Mouse (Mus musculus): ENCODE results near the gene Arhgef26. TPM values are rescaled to one million over a fixed set of nuclear protein-coding genes. Genes with fewer than 3 reads are reported as not detected.

The Arhgef26 gene
- total RNA-seq, 2 experiments from 2014 or later = not detected

DNA sequence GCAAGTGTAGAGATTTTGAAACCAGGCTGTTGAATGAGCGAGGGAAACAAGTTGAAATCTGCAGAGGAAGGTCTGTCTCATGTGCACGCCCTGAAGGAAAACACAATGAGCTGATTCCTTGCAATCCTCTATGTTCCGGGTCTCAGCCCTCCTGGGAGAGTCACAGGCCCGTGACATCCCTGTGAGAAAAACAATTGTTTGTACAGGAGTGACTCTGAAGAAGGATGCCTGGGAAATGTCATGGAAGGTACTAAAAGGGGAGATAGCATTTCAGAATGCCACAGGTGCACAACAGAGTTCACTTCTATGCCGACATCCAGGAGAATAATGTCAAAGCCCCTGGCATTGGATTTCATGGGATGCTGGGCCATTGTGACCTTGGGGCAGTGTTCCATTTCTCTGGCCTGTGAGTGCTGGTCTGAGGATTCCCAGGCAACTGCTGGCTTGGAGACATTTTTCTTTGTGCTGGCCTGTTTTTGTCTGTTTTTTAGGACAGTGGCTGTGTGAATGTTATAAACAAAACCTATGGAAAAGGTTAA, 102.4 kb downstream of the Arhgef26 start:
- ATAC-seq (replicated peaks; ENCODE audit: low FRiP score, poor library complexity, severe bottlenecking) = no peak

DNA sequence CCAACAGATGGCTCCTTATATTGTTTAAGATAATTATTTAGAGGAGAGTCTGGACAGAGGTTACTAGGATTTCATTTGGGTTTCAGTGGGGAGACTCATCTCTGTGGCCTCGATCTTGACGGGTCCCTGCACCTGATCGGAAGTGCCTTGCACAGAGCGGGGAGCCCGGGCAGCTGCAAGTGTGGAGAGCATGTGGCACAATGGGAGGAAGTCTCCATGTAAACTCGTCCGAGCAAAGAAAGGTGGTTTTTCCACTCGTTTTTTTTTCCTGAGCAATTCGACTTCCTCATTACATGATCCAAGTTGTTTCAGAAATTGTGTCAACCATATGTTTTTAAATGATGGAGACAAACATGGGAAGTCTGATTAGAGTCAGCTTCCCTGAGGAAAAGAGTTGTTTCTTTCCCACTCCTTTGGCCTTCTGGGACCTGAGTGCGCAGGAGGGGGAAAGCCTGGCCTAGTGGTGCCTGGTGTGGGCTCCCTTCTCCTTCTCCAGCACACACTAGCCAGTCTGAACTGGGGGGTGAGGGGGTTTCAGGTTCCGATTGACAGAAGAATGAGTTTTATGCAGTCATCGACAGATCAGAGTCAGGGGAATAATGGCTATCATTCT, 105.5 kb downstream of the Arhgef26 start:
- ATAC-seq (replicated peaks; ENCODE audit: low FRiP score, poor library complexity, severe bottlenecking) = no peak

DNA sequence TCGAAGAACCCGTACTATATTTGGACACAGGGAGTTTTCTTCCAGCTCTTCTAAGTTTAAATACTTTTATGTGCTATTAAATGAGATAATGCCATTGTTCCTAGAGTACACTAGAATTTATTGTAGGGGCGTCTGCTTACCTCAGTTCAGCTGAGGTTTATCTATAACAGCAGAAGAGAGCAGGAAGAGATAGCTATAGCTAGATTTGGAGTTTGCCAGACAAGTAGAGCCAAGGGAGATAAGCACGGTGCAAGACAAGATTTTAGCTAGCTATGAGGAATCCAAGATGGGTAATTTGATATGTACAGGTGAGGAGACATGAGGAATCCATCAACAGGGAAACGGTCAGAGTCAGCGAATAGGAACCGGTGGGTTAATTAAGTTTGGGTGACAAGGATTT, 108.1 kb downstream of the Arhgef26 start:
- no peak for ATAC-seq (replicated peaks; ENCODE audit: low FRiP score, poor library complexity, severe bottlenecking)

DNA sequence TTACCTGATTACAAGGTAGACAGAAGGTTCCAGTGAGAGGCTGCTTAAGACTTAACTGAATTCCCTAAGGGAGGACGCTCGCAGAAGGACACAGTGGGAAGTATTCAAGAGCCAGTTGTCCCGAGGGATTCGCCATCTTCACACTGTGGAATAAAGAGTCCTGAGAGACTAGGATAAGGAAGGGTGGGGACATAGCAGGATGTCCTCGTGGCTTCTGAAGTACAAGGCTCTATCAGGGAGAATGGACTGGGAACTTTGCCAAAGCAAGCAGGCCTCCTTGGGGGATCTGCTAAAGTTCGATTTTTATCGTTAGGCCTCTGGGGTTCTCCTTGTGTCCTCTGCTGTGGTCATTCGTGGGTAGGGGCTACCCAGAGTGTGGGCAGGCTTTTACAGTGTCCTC, 109.0 kb downstream of the Arhgef26 start:
- no peak for ATAC-seq (replicated peaks; ENCODE audit: low FRiP score, poor library complexity, severe bottlenecking)

DNA sequence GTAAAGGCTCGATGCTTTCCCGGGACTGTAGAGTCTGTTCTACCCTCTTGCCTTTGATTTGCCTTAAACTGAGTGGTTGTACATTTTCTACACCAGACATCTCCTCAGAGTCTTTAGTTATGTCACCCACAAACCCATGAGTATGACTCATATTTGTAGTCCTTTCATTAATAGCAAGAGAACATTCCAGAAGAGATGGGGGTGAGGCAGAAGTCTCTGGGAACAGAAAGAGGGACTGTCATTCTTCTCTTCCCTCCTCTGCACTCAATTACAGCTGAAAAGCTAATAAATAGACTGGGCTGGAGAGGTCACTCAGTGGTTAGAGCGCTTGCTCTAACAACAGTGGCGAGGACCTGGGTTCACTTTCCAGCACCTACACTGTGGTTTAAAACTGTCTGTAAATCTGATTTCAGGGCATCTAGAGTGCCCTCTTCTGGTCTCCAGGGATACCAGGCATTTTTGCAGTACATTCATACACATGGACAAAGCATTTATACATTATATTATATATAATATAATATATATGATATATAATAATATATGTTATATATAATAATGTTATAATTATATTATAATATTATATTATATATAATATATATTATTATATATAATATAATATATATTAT, 111.8 kb downstream of the Arhgef26 start:
- ATAC-seq (replicated peaks; ENCODE audit: low FRiP score, poor library complexity, severe bottlenecking) = no peak

DNA sequence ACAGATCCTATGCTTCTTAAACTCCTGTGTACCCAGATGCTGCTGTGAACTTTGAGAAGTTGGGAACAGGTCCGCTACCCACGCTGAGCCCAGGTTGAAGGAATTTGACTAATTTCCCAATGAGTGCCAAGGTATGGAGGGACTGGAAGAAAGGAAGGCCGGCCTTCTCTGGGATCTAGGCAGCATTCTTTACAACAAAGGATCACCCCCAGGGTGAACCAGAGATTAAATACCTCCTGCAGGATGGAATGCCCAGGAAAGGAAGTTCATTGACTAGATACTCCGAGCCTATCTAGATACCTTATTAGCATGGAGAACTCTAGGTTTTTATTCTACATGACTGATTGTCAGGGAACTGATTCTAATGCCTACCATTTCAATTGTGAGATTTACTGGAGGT, 114.8 kb downstream of the Arhgef26 start:
- ATAC-seq (replicated peaks; ENCODE audit: low FRiP score, poor library complexity, severe bottlenecking) = no peak

DNA sequence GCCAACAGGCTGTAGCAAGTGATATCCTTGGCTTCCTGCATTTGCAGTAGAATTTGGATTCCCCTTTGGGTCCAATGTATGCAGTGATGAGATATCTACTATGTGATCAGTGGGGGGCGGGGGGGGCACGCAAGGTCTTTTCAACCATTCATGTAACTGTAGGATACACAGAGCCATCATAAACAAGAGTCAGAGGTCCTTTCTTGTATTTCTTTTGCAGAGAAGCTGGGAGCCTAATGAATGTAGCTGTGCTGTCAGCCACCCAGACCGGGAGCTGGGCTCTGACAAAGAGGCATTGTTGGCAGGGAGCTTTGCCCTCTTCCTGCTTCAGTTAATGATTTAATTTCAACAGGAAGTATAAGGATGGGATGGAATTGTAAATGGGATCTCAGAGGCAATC, 116.0 kb downstream of the Arhgef26 start:
- no peak for ATAC-seq (replicated peaks; ENCODE audit: low FRiP score, poor library complexity, severe bottlenecking)

DNA sequence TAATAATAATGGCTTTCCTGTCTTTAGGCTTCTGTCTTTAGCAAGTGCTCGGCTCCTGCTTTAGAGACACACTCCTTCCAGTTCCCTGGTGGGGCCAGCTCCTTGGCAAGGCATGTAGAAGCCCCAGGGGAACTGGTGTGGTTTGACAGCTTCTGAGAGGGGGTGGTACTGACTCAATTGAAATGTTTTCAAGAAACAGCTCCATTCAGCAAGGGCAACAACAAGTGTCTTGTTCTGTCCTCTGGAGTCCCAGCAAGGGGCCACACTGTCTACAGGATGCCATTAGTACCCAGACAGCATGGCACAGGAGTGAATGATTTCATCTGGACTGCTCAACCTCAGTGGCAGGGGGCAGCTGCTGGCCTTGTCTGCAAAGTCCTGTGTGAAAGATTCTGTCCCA, 117.7 kb downstream of the Arhgef26 start:
- ATAC-seq (replicated peaks; ENCODE audit: low FRiP score, poor library complexity, severe bottlenecking) = no peak

DNA sequence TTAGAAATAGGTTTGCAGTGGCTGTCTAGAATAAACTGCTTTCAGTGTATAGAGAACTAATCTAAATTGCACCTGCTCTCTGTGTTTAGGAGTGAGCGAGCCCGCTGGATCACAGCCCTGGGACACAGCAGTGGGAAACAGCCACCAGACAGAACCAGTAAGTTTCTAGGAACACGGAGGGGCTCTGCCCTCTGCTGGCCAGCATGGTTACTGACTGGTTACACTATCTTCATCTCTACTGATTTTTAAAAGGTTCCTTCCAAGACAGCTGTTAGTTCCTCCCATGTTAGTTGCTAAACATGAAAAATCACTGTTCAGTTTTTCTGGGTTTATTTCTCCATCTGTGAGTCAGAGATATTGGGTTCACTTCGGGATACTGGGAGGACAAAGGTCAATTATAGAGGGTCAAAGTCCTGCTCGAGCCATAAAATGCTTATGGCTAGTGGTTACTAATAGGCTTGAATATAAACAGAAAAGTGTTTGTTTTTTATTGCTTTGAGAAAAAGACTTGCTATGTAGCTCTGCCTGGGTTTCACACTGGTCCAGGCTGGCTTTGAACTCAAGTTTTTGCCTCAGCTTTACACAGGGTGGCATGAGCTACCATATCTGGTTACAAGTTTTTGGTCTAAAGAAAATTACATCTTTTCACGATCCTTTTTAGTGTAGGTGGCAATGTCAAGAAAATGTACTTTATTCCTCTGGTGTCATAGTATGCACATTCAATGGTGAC, 120.3 kb downstream of the Arhgef26 start:
- no peak for ATAC-seq (replicated peaks; ENCODE audit: low FRiP score, poor library complexity, severe bottlenecking)

DNA sequence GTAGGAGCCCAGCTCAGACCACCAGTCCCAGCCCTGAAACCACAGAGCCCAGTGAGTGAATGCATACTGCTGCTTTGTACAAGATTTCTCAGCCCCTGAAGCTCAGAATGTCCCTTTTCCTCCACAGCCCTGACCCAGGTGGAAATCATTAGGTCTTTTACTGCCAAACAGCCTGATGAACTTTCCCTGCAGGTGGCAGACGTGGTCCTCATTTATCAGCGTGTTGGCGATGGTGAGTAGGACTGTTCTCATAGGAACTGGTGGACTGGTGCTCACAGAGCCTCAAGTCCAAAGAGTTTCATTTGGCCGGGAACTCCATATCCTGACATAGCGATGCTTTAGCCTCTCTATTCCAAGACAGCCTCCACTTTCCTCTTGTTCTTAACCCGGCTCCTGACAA, 121.3 kb downstream of the Arhgef26 start:
- no peak for ATAC-seq (replicated peaks; ENCODE audit: low FRiP score, poor library complexity, severe bottlenecking)

DNA sequence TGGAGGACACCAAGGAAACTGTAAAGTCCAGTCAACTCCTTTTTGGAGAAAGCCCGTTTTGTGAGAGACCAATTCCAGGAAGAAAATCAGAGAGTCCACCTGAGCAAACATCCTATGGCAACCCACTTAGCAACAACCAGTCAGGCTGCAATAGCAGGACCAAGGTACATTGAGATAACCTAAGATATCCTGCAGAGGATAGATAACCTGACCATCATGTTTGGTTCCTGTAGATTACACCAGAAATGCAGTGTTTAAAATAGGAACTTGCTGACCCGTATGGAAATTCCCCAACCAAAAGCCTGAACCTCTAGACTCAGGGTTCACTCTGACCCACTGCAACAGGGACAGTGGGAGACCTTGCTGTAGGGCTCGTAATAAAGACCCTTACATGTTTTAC, 126.1 kb downstream of the Arhgef26 start:
- ATAC-seq (replicated peaks; ENCODE audit: low FRiP score, poor library complexity, severe bottlenecking) = no peak

DNA sequence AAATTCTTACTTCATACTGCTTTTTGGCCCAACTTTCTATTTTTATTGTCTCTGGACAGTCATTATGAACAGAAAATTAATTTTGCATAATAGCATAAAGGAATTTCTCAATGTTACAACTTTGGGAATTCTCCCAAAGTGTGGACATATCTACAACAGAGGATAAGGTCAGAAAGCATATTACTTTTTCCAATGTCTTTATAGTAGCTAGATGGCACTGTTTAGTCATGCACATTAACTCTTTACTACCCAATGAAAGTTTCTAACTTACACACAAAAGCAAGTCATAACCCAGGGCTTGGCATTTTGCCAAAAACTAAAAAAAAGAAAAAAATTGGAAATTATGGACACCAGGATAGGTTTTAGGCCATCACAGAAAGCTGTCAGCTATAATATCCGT, 132.0 kb downstream of the Arhgef26 start:
- ATAC-seq (replicated peaks; ENCODE audit: low FRiP score, poor library complexity, severe bottlenecking) = no peak

DNA sequence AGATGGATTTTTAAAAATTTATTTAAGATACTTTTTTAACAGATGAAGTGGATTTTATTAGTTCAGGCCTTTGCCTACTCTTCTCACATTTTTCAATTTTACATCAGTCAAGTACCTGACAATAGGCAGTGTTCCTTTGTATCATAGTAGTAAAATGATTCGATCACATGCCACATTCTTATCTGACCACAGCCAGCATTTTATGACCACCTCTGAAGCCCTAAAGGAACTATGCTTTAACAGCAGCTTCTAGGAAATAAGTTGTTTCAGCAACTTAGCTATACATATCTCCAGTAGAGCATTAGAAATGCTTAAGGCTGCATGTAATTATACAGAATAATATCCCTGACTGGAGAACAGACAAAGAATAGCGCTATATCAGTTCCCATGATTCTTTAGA, 146.2 kb downstream of the Arhgef26 start:
- ATAC-seq (replicated peaks; ENCODE audit: low FRiP score, poor library complexity, severe bottlenecking) = no peak

DNA sequence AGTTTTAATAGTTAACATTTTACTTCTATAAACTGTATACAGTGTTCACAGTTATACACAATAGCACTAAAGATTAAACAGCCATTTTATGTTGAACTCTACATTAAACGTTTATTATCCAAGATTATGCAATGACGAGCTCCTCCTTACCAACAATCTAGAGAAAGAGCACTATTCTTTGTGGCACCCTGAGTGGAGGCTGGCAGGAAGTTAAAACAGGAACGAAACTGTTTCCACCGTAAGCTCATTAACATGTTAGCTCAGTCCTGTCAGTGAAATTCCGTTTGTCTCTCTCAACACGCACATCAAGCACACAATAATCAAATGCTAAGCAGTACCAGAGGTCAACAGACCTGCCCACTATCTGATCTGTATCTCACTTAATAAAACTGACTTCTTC, 154.4 kb downstream of the Arhgef26 start:
- no peak for ATAC-seq (replicated peaks; ENCODE audit: low FRiP score, poor library complexity, severe bottlenecking)

DNA sequence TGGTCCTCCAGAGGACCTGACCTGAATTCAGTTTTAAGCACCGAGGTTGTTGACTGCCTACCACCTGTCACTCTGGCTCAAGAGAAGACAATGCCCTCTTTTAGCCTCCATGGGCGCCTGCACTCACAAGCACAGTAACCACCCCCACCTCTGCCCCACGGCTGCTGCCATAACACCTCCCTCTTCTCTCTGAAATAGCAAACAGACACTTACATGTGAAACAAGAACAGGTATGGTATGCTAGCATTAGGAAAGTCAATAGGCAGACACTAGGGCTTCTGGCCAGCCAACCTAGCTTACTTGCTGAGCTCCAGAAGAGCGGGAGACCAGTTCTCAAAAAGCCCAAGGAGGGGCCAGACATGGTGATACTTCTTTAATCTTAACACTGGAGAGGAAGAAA, 161.2 kb downstream of the Arhgef26 start:
- no peak for ATAC-seq (replicated peaks; ENCODE audit: low FRiP score, poor library complexity, severe bottlenecking)

DNA sequence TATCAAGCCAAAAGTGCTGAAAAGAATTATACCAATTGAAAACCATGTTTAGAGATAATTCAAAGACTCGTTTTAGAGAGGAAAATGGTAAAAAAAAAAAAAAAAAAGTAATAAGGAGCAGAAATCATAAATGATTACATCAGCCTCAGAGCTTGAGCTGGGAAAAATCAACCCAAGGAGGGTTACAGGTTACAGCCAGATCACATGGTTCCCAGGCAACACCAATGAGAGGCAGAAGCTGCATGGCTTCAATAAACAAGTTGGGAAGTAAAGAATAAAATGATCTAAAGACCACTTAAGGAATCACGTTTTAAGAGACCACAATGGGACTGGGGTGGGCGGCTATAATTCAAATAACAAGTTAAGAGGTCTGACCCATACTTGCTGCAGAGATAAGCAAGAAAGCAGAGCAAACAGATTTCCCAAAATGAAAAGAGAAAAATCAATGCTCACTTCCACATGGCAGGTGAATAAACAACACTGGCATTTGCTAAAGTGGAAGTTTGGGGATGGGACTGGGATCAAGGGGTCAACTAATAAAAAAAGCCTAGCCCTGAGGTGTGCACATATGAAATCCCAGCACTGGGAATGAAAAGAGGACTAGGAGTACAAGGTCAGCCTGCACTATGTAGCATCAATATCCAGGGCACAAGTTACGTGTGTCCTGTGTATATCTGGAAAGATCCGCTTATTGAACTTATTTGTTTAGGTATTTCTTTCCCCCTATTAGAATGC, 167.2 kb downstream of the Arhgef26 start:
- no peak for ATAC-seq (replicated peaks; ENCODE audit: low FRiP score, poor library complexity, severe bottlenecking)

DNA sequence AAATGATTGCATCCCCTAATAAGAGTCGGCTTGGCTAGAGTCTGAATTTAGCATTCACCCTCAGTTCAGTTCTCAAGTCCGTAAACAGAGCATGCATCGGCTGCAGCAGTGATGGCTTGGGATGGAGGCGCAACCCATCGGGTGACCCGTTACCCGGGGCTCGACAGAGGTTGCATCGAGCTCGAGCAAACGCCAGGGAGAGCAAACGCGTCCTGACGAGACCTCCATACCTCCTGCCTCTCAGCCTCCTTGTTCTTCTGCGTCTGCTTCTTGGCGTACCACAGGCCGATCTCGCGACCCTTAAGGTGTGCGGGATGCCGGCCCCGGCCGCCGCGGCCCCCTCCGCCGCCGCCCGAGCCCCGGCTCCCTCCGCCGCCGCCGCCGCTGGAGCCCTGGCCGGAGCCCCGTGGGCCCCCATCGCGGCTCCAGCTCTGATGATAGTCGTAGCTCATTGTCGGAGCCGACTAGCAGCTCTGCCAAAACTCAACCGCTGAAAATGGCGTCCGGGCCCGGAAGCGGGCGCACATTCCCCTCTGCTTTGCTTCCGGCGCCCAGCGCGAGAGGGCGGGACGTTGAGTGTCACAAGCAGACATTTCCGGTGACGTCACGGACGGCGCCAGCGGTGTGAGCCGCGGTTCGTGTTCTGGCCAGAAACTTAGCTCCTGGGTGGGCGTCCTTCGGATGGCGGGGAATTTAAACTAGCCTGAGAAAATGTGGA, 168.5 kb downstream of the Arhgef26 start, which contains the start of gene Dhx36:
TSS of gene Dhx36 (minus strand) at position 517 of the 718 bp plus-strand sequence.
- ATAC-seq (replicated peaks; ENCODE audit: low FRiP score, poor library complexity, severe bottlenecking) = peak; percentile 100

DNA sequence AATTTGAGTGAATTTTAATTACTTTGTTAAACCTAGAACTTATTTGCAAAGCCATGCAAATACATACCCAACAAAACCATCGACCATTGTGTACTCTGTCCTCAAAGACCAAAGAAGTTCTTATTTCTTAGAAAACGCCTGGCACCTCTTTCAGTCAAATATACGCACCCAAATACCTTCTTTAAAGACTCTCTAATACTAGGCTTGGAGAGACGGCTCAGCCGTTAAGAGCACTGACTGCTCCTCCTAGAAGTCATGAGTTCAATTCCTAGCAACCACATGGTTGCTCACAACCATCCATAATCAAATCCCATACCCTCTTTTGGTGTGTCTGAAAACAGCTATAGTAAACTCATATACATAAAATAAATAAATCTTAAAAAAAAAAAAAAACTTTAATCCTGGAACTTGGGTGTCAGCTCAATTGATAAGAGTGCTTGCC, 169.1 kb downstream of the Arhgef26 start:
- no peak; the same call in 1 of the 2 replicates for ATAC-seq (replicated peaks; ENCODE audit: low FRiP score, poor library complexity, severe bottlenecking)

Data from erythroblast, adult 5-6 weeks (primary cell).